Mouse (Mus musculus): Measurements from ENCODE around the gene Peli3. TPM values are rescaled to one million over a fixed set of nuclear protein-coding genes. Genes with fewer than 3 reads are reported as not detected.

Gene Peli3
- polyA plus RNA-seq, 1 experiment from 2014 or later, result 3.0 TPM

DNA sequence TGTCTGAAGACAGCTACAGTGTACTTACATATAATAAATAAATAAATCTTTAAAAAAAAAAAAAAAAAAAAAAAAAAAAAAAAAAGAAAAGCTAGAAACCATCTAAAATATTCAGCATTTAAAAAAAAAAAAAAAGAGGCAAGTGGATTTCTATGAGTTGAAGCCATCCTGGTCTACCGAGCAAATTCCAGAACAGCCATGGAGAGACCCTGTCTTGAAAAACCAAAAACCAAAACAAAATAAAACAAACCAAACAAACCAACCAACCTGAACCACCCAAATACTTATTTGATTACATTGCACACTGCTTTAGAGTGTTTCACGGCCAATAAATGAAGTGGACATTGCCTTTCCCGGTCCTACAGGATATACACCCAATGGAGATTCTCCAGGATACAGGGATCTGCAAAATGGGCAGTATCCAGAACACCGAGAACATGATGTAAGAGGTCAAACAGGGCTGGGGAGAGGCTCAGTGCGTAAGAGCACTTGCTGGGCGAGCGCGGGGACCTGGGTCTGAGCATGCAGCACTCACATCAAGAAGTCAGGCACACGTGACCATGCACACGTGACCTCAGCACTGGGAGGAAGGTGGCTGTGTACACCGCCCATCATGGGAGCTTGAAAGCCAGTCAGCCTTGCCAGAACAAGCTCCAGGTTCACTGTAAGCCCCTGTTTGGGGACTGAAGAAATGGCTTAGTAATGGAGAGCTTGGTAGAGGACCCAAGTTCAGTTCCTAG is 17.6 kb downstream of the Peli3 start:
- no peaks in the 10 kb centered on the region for H3K27me3 ChIP-seq (ENCODE audit: control insufficient read depth, insufficient read depth, low read length)
- peaks cover 16% of the 10 kb centered on the region; the same call in 1 of the 2 replicates for H3K36me3 ChIP-seq (ENCODE audit: control insufficient read depth, insufficient read depth, low read length)
- no peak overlapping the region for H3K4me3 ChIP-seq (ENCODE audit: low read depth, low read length)
- H3K4me1 ChIP-seq (replicated peaks; ENCODE audit: control insufficient read depth, insufficient read depth, low read length), result peaks cover 4% of the 10 kb centered on the region; the same call in 1 of the 2 replicates
- H3K27ac ChIP-seq (ENCODE audit: low read depth, low read length), result no peak overlapping the region
- 96% methylated on average over 11 of the region's 11 CpGs for WGBS
- DNase-seq (ENCODE audit: low spot score), result no peak
- ATAC-seq (ENCODE audit: low FRiP score), result no peak
- H3K4me2 ChIP-seq (replicated peaks; ENCODE audit: low read depth, low read length), result no peak overlapping the region
- H3K9me3 ChIP-seq (ENCODE audit: control insufficient read depth, low read length), result no peaks in the 10 kb centered on the region
- H3K9ac ChIP-seq (ENCODE audit: low read depth, low read length), result no peak overlapping the region

DNA sequence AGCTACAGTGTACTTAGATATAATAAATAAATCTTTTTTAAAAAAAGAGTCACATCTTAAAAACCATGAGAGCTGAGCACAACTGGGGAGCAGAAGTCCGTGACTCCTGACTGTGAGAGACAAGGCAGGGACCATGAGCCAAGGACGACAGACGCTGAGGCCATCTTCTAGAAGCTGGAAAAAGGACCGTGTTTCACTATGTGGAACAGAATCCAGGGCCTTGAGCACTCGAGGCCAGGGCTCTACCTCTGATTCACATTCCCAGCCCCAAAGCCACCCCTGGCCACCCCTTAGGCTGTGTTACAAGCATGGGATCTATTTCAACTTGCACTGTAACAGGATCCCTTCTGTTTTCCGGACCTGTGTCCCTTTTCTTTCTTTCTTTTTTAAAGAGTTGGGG is 23.3 kb downstream of the Peli3 start:
- no peak overlapping the region for H3K9ac ChIP-seq (ENCODE audit: low read depth, low read length)
- H3K9me3 ChIP-seq (ENCODE audit: control insufficient read depth, low read length), result no peaks in the 10 kb centered on the region
- peaks cover 29% of the 10 kb centered on the region for H3K36me3 ChIP-seq (ENCODE audit: control insufficient read depth, insufficient read depth, low read length)
- DNase-seq (ENCODE audit: low spot score), result no peak
- no peak for ATAC-seq (ENCODE audit: low FRiP score)
- no peak overlapping the region for H3K4me3 ChIP-seq (ENCODE audit: low read depth, low read length)
- H3K27me3 ChIP-seq (ENCODE audit: control insufficient read depth, insufficient read depth, low read length), result no peaks in the 10 kb centered on the region
- no peak overlapping the region for H3K27ac ChIP-seq (ENCODE audit: low read depth, low read length)
- 90% methylated on average over 6 of the region's 6 CpGs for WGBS
- no peak overlapping the region for H3K4me2 ChIP-seq (replicated peaks; ENCODE audit: low read depth, low read length)
- H3K4me1 ChIP-seq (replicated peaks; ENCODE audit: control insufficient read depth, insufficient read depth, low read length), result no peaks in the 10 kb centered on the region

DNA sequence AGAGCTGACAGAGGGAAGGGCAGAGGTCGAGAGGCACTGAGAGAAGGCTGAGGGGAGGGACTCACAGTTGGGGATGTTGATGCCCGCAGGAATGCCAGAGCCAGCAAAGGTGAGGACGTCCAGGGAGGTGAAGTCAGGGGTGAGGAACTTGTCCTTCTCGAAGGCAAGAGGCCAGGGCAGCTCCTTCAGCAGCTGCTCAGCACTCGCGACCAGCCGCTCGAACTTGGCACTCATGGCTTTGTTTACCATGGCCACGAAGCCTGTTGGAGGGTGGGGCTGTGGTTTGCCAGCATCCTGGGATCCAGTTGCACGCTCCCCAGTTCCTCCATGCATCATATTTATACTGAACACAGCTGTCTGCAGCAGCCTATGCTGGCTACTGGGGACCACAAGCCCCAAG is 26.1 kb downstream of the Peli3 start:
- Histone ChIP-seq H3K9me3 (ENCODE audit: control insufficient read depth, low read length) (no peaks in the 10 kb centered on the region), H3K4me3 (ENCODE audit: low read depth, low read length) (no peak overlapping the region), H3K9ac (ENCODE audit: low read depth, low read length) (no peak overlapping the region), H3K4me1 (replicated peaks; ENCODE audit: control insufficient read depth, insufficient read depth, low read length) (no peaks in the 10 kb centered on the region), H3K27me3 (ENCODE audit: control insufficient read depth, insufficient read depth, low read length) (no peaks in the 10 kb centered on the region), H3K4me2 (replicated peaks; ENCODE audit: low read depth, low read length) (no peak overlapping the region), H3K27ac (ENCODE audit: low read depth, low read length) (no peak overlapping the region), H3K36me3 (ENCODE audit: control insufficient read depth, insufficient read depth, low read length) (peaks cover 30% of the 10 kb centered on the region)
- no peak for ATAC-seq (ENCODE audit: low FRiP score)
- DNase-seq (ENCODE audit: low spot score), result no peak
- WGBS, result 86% methylated on average over 10 of the region's 10 CpGs

DNA sequence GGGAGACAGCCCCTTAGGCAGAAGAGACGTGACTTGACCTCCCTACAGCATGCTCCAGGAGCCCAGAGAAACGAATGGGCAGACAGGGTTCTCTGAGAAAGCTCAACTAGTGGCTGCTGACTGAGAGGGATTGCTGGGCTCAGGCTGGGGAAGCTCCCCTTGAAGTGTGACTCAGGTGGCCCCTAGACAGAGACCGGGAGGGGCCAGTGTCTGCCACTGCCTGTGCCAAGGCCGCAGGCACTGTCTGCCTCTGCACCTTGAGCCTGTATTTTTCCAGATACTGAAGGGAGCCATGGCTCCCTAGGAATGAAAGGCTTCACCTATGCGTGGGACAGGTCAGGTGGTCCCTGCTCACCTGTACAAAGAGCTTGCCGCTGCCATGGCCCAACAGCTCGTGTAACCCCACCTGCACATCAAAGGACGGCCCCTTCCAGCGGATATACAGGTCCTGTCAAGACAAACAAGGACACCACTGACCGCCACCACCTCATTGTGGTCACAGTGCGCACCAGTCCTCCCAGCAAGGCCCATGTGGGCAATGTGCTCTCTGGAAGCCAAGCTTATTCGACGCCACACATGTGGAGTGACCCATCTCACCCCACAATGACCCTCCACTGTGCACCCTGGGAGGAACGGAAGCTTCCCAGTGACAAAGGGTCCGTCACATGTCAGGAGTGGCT is 26.9 kb downstream of the Peli3 start:
- Histone ChIP-seq H3K4me2 (replicated peaks; ENCODE audit: low read depth, low read length) (no peak overlapping the region), H3K9ac (ENCODE audit: low read depth, low read length) (no peak overlapping the region), H3K36me3 (ENCODE audit: control insufficient read depth, insufficient read depth, low read length) (peaks cover 29% of the 10 kb centered on the region), H3K27me3 (ENCODE audit: control insufficient read depth, insufficient read depth, low read length) (no peaks in the 10 kb centered on the region), H3K27ac (ENCODE audit: low read depth, low read length) (no peak overlapping the region), H3K9me3 (ENCODE audit: control insufficient read depth, low read length) (no peaks in the 10 kb centered on the region), H3K4me3 (ENCODE audit: low read depth, low read length) (no peak overlapping the region), H3K4me1 (replicated peaks; ENCODE audit: control insufficient read depth, insufficient read depth, low read length) (no peaks in the 10 kb centered on the region)
- ATAC-seq (ENCODE audit: low FRiP score) (no peak), DNase-seq (ENCODE audit: low spot score) (no peak)
- WGBS, result 92% methylated on average over 15 of the region's 15 CpGs

DNA sequence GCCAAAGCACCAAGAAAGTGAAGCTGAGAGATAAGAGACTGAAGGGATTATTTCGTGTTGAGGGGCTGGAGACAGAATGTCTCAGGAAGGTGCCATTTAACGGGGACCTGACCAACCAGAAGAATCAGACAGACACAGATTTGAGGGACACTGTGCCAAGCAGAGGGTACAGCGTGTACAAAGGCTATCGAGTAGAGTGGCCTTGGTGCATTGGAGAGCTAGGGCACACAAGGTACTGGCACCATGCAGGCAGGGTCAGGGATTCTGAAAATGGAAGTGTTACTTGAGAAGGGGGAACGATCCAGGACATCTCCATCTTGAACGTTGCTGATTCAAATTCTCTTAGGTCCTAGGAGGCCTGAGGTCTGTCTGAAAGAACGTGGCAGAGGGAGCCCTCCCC is 33.6 kb downstream of the Peli3 start:
- WGBS, result 91% methylated on average over 7 of the region's 7 CpGs
- Histone ChIP-seq H3K27me3 (ENCODE audit: control insufficient read depth, insufficient read depth, low read length) (no peaks in the 10 kb centered on the region), H3K9me3 (ENCODE audit: control insufficient read depth, low read length) (no peaks in the 10 kb centered on the region), H3K9ac (ENCODE audit: low read depth, low read length) (no peak overlapping the region), H3K27ac (ENCODE audit: low read depth, low read length) (no peak overlapping the region), H3K36me3 (ENCODE audit: control insufficient read depth, insufficient read depth, low read length) (peaks cover 14% of the 10 kb centered on the region), H3K4me3 (ENCODE audit: low read depth, low read length) (no peak overlapping the region), H3K4me1 (replicated peaks; ENCODE audit: control insufficient read depth, insufficient read depth, low read length) (peaks cover 2% of the 10 kb centered on the region; the same call in 1 of the 2 replicates), H3K4me2 (replicated peaks; ENCODE audit: low read depth, low read length) (no peak overlapping the region)
- ATAC-seq (ENCODE audit: low FRiP score) (no peak), DNase-seq (ENCODE audit: low spot score) (no peak)

DNA sequence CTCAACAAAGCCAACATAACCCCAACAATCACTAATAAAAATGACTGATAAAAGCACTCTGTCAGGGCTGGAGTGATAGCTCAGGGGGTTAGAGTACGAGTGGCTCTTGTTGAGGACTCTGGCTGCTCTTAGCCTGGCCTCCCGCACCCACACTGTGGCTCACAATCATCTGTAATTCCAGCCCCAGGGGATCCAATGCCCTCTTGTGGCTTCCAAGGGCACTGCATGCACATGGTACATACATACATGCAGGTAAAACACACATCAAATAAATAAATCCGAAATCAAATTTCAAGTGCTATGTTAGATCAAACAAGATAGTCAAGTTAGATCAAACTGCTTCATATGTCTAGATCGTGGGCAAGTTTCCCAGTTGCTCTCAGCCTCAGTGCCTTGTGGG is 34.8 kb downstream of the Peli3 start:
- peaks cover 2% of the 10 kb centered on the region; the same call in 1 of the 2 replicates for H3K4me1 ChIP-seq (replicated peaks; ENCODE audit: control insufficient read depth, insufficient read depth, low read length)
- H3K4me3 ChIP-seq (ENCODE audit: low read depth, low read length), result no peak overlapping the region
- H3K4me2 ChIP-seq (replicated peaks; ENCODE audit: low read depth, low read length), result no peak overlapping the region
- no peaks in the 10 kb centered on the region for H3K9me3 ChIP-seq (ENCODE audit: control insufficient read depth, low read length)
- no peaks in the 10 kb centered on the region for H3K27me3 ChIP-seq (ENCODE audit: control insufficient read depth, insufficient read depth, low read length)
- peaks cover 8% of the 10 kb centered on the region; the same call in 1 of the 2 replicates for H3K36me3 ChIP-seq (ENCODE audit: control insufficient read depth, insufficient read depth, low read length)
- WGBS, result 83% methylated on average over 4 of the region's 4 CpGs
- ATAC-seq (ENCODE audit: low FRiP score) (no peak), DNase-seq (ENCODE audit: low spot score) (peak; percentile 38)
- H3K27ac ChIP-seq (ENCODE audit: low read depth, low read length), result no peak overlapping the region
- no peak overlapping the region for H3K9ac ChIP-seq (ENCODE audit: low read depth, low read length)

DNA sequence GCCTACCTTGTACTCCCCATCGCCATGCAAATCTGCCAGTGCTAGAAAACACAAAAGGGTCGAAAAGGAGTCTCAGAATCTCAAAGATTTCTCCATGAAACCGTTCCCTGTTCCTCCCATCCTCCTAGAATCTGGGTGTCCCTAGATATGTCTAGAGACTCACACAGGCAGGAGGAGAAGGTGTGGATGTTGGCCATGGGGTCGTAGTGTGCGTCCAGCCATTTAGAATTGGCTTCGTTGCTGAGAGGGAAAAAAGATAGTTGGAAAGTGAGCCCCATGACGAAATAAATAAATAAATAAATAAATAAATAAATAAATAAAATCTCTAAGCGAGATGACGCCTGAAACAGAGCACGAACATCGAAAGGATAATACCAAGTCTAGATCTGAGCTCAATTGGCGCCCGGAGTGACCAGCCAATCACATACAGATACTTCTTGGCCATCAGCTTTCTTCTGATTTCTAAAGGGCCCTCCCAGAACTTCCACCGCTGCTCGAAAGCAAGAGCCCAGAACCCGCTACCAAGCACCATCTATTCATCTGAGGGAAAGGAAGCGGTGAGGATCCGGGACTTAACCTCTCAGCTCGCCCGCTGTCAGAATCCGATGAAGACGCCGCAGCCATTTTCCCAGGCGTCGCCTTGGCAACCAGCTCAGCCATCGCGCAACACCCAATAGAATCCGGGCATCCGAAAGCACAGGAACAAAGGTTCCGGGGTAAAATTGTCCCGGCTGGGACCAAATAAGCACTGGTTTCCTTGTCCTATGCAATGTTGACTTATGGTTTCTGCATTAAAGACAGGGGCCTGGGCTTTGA is 36.7 kb downstream of the Peli3 start, which contains the start of gene Bbs1:
Bbs1 (minus strand) TSS at position 650 of the 816 bp plus-strand sequence.
- peak; percentile 61 for ATAC-seq (ENCODE audit: low FRiP score)
- peaks cover 6% of the 10 kb centered on the region; the same call in 1 of the 2 replicates for H3K36me3 ChIP-seq (ENCODE audit: control insufficient read depth, insufficient read depth, low read length)
- H3K27ac ChIP-seq (ENCODE audit: low read depth, low read length), result peak within 1 kb of the TSS; percentile 3

DNA sequence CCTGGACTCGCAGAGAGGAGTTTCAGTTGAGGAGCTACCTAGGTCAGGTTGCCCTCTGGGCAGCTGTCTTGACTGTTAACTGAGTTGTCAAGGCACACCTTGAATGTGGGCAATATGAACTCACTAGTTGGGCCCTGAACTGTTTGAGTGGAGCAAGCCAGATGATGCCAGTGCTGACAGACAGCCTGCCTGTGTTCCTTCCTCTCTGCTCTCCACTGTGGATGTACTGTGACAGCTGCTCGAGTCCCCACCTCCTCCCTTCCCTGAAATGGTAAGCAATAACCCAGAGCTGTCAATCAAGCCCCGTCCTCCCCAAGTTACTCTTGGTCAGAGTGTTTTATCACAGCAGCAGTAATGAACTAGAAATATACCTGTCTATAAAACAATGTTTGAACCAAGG is 43.0 kb downstream of the Peli3 start:
- H3K36me3 ChIP-seq (ENCODE audit: control insufficient read depth, insufficient read depth, low read length), result no peaks in the 10 kb centered on the region

More for the DNA sequence above, 36.7 kb downstream of the Peli3 start, which contains the start of gene Bbs1:
- no peaks in the 10 kb centered on the region for H3K27me3 ChIP-seq (ENCODE audit: control insufficient read depth, insufficient read depth, low read length)
- peak within 1 kb of the TSS; percentile 62 for H3K4me2 ChIP-seq (replicated peaks; ENCODE audit: low read depth, low read length)
- peak within 1 kb of the TSS; percentile 58 for H3K9ac ChIP-seq (ENCODE audit: low read depth, low read length)
- no peaks in the 10 kb centered on the region for H3K9me3 ChIP-seq (ENCODE audit: control insufficient read depth, low read length)
- peaks cover 2% of the 10 kb centered on the region; the same call in 1 of the 2 replicates for H3K4me1 ChIP-seq (replicated peaks; ENCODE audit: control insufficient read depth, insufficient read depth, low read length)
- peak within 1 kb of the TSS; percentile 52 for H3K4me3 ChIP-seq (ENCODE audit: low read depth, low read length)
- DNase-seq (ENCODE audit: low spot score), result peak; percentile 90
- whole genome bisulfite sequencing, result 9% methylated on average over 31 of the region's 31 CpGs

More for the DNA sequence above, 43.0 kb downstream of the Peli3 start:
- 79% methylated on average over 3 of the region's 3 CpGs for WGBS
- H3K4me3 ChIP-seq (ENCODE audit: low read depth, low read length), result no peak overlapping the region
- no peaks in the 10 kb centered on the region for H3K27me3 ChIP-seq (ENCODE audit: control insufficient read depth, insufficient read depth, low read length)
- no peak overlapping the region for H3K9ac ChIP-seq (ENCODE audit: low read depth, low read length)
- ATAC-seq (ENCODE audit: low FRiP score), result no peak
- DNase-seq (ENCODE audit: low spot score), result no peak
- no peaks in the 10 kb centered on the region for H3K9me3 ChIP-seq (ENCODE audit: control insufficient read depth, low read length)
- no peak overlapping the region for H3K27ac ChIP-seq (ENCODE audit: low read depth, low read length)
- H3K4me1 ChIP-seq (replicated peaks; ENCODE audit: control insufficient read depth, insufficient read depth, low read length), result no peaks in the 10 kb centered on the region
- H3K4me2 ChIP-seq (replicated peaks; ENCODE audit: low read depth, low read length), result no peak overlapping the region
